Mouse (Mus musculus) hindlimb bud, embryonic 11.5 days (tissue): ENCODE measurements around the gene Sh3bp1.
"Not testable (repeated sequence)": the region's sequence is repeated elsewhere in the genome, so short reads cannot be mapped to it uniquely, and the experiment has no call there.

Experiments used
- DNase-seq: peaks from one replicate; pipeline ENCODE4 v3.0.0-alpha.2; 2012; ENCODE audit warnings: low read depth, low spot score; ENCODE audit errors: extremely low spot score

Gene Sh3bp1

GRCm38 (mm10) chr15:78876991-78877809 lies 22.4 kb upstream of the Sh3bp1 start, which contains the start of gene Gga1:
TSS of gene Gga1 (plus strand) at chr15:78877190.
- DNase-seq: peak; percentile 98

DNA sequence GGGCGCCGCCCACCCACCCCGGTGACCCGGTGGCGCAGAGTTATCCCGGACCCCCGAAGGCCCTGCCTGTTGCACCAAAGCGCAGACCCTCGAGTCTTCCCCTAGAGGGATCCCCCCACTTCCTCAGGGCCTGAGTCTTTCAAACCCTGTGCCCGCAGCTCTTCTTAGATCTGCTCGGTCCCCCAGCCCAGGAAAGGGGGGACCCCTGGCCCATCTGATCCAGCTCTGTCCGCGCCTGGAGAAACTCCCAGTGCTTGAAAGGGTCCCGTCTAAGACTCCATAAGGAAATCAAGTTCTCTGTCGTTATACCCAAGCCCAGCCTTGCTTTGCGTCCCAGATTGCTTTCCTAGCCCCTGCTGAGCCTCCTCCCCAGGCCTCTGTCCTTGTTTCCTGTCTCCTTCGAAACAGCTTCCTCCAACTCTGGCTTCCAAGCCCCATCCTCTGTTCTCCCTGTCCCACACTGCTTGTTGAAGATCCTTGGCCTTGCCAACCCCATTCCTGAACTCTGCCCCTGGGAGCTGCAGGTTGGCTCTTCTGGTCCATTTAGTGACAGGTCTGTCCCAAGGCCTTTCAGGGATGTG lies 21.7 kb upstream of the Sh3bp1 start:
- no peak for DNase-seq

DNA sequence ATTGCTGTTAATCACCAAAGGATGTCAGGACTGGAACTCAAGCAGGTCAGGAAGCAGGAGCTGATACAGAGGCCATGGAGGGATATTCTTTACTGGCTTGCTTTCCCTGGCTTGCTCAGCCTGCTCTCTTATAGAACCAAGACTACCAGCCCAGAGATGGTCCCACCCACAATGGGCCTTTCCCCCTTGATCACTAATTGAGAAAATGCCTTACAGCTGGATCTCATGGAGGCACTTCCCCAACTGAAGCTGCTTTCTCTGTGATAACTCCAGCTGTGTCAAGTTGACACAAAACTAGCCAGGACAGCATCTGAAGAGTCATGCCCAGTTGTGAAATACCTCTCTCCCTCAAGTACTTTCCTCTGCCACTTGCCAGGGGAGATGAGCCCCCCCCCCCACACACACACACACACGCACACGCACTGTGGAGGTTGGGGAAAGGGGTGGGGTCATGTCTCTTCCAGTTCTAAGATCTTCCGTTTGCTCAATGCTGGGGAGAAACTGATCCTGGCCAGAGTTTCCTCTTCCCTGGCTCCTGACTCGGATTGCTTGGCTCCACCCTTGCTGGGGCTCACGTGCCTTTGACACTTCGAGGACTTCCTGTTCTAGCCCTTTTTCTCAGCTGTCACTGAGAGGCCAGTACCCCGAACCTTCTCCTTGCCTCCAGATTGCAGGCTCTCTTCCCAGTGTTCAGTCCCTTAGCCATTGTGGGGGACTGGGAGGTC lies 20.6 kb upstream of the Sh3bp1 start:
- not testable (repeated sequence) for DNase-seq

- no peak for DNase-seq
Measured at GRCm38 (mm10) chr15:78880432-78880831, 19.1 kb upstream of the Sh3bp1 start.

- DNase-seq: no peak
Measured at GRCm38 (mm10) chr15:78881828-78882227, 17.7 kb upstream of the Sh3bp1 start.

DNA sequence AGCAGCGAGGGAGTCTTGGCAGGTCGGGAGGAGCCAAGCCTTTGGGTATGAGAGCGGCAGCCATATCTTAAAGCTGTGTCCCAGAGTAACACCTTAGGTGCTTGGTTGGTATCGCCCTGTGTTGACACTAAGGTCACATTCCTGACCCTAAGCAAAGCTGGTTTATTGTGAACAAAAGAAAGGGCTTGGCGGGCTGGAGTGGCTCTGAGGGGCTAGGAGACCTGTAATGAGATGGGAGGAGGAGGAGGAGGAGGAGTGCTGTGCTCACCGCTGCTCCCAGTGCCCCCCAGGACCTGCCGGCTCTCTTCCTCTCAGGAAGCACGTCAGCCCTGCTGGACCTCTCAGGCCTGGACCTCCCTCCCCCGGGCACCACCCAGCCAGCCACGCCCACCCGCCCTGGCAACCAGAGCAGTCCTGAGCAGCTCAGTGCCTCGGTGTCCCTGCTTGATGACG lies 10.1 kb upstream of the Sh3bp1 start:
- no peak for DNase-seq

DNA sequence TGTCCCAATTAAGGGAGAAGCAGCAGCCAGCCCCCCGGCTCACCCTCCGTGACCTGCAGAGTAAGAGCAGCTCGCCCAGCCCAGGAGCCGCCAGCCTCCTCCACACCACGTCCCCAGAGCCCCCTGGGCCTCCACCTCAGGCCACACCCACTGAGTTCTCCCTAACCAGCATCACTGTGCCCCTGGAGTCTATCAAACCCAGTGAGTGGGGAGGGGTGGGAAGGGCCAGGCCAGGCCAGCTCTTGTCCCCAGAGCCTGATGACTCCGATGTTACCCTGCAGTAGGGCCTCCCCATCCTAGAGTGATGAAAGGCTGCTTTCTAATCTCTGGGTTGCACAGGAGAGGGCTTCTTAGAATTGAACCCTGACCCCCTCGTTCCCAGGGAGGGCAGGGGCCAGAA lies 7.1 kb upstream of the Sh3bp1 start:
- DNase-seq: no peak

DNA sequence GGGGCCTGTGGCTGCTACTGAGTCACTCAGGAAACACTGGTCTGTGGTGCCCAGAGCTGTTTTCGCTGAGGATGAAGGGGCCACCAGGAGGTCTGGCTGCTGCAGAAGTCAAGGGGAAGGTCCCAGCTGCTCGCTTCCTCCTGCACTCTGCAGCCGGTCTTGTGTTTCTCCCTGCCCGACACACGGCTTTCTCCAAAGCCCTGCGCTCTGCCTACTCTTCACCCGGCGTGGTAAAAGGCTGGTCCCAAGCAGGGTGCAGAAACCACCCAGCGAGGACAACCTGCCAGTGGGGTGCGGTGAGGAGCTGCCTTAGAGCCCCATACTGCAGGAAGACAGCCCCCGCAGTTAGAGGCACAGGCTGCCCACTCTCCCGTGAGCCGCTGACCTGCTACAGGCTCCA lies 4.8 kb upstream of the Sh3bp1 start:
- no peak for DNase-seq

DNA sequence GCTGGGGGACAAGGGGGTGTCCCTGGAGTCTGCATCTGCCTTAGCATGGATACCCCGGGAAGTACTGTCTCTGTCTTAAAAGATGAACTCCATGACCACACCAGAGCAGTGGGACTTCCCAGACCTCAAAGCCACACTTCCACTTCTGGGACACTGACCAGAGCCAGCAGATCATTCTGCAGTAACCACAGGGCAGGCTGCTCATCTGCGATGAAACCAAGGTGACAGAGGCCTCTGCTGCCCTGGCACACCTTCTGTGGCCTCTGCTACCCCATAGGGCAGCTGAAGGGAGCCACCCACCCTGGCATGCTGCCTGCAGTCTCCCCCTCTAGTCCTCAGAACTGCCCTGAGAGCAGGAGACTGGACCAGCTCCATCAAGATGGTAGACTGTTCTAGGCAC lies 3.8 kb upstream of the Sh3bp1 start:
- DNase-seq: no peak

GRCm38 (mm10) chr15:78896149-78896548 lies 3.4 kb upstream of the Sh3bp1 start:
- no peak for DNase-seq

- no peak for DNase-seq
Measured at GRCm38 (mm10) chr15:78897488-78897887, 2.1 kb upstream of the Sh3bp1 start.

GRCm38 (mm10) chr15:78898507-78899001 lies 1.0 kb upstream of the Sh3bp1 start:
- DNase-seq: no peak

- no peak for DNase-seq
Measured at GRCm38 (mm10) chr15:78899409-78899739, 194 bp upstream of the Sh3bp1 start, which contains the start of gene Gm49510. TSS of gene Gm49510 (plus strand) at chr15:78899667.

DNA sequence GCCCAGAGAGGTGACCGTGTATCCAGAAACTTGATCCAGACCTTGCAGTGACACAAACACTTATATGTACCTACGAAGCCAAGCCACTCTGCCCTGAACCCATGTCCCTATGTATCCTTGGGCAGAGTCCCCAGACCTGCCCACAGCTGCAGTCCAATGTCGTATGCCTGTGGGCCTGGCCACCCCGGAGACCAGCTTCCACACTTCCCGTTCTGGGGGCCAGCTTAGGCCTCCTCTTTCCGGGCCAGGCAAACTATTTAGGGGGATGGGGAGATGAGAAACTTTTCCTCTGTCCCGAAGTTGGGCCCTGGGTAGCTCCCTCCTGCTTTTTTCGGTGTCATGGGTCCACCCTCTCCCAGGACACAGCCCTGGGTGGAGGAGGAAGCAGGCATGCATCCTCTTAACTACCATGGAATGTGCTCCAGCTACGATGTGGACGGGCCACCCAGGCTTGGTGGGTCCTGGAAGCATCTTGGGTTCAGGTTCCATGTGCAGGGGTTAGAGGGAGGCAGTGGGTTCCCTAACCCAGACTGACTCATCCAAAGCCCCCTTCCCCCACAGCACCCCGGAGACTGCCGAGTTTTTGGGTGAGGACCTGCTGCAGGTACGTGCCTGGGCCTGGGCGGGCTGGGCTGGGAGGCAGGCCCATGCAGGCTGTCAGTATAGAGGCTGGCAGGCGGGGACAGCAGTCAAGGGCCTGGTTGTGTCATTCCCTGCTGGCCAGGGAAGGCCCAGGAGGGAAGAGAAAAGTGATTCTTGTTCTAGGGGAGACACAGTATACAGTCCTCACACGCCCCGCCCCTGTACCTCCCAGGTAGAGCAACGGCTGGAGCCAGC lies 1.2 kb downstream of the Sh3bp1 start:
- DNase-seq: no peak

GRCm38 (mm10) chr15:78901422-78901789 lies 1.8 kb downstream of the Sh3bp1 start:
- DNase-seq: no peak

DNA sequence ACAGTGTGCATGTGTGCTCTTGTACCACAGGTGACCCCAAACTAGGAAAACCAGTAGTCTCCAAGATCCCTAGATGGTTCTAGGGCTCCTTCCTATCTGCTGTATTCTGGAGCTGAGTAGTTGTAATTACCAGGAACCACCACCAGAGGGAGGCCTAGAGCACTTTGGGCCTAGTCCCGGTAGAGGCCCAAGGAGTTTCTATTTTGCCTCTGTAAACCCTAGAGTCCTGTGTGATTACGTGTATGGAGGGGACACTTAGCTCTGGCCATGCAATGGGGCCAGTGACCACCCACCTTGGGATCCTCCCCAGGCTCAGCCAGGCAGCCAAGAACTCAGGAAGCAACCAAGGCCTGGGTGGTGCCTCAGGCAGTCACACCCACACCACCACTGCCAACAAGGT lies 3.7 kb downstream of the Sh3bp1 start:
- DNase-seq: no peak

DNA sequence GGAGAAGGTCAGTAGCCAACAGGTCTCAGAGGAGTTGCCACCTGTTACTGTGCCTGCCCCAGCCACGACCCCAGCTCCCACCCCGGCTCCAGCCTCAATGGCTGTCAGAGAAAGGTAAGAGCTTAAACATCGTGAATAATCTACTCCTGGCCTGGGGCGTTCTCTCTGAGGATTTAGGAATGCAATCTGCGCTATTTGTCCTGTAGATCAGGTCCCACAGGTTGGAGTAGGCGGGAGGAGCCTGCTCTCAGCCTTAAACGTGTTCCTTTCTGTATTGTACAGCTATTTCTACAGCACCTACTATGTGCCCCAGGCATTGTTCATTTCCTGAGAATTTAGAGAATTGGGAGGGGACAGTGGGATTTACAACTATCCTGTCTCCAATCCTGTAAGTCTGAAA lies 8.8 kb downstream of the Sh3bp1 start:
- no peak for DNase-seq

GRCm38 (mm10) chr15:78908982-78909381 lies 9.4 kb downstream of the Sh3bp1 start:
- no peak for DNase-seq

GRCm38 (mm10) chr15:78912040-78912439 lies 12.5 kb downstream of the Sh3bp1 start:
- DNase-seq: no peak

- peak; percentile 87 for DNase-seq
Measured at GRCm38 (mm10) chr15:78913632-78914090, 14.1 kb downstream of the Sh3bp1 start, which contains the start of gene Pdxp. TSS of gene Pdxp (plus strand) at chr15:78913919.
